Mouse (Mus musculus): ENCODE measurements around the gene Noa1.

GRCm38 (mm10) chr5:77355307-77356265, 45.7 kb upstream of the Noa1 start:
- TF ChIP-seq CTCF (IDR thresholded peaks at IDR 0.05; ENCODE audit: low read depth, low read length) (no peak), POLR2A (IDR thresholded peaks at IDR 0.05; ENCODE audit: borderline replicate concordance, low read depth, low read length) (no peak)

Data from bone marrow macrophage, adult 2 months (primary cell).